Mouse (Mus musculus) ES-E14 (cell line): ENCODE data around the gene 9930022D16Rik. TPM values are rescaled to one million over a fixed set of nuclear protein-coding genes. Genes with fewer than 3 reads are reported as not detected.
A peak's percentile ranks its signal among the peaks of the same experiment; 100 is the strongest.

ENCODE experiments used
- DNase-seq: peaks from one replicate; pipeline ENCODE4 v3.0.0-alpha.2; 2013; ENCODE audit warnings: low read depth, low spot score
- H3K27ac ChIP-seq: 2 replicates; pipeline ENCODE4 v1.5.1; 2012; ENCODE audit warnings: low read depth, mild to moderate bottlenecking, low read length, moderate library complexity, mixed read lengths; ENCODE audit not compliant: poor library complexity, insufficient read depth, severe bottlenecking
- H3K36me3 ChIP-seq: 2 replicates; pipeline ENCODE4 v1.6.1; 2012; ENCODE audit warnings: mild to moderate bottlenecking, low read length, moderate library complexity, mixed read lengths; ENCODE audit not compliant: control insufficient read depth, poor library complexity, insufficient read depth, severe bottlenecking
- H3K4me1 ChIP-seq, 2 experiments: fragments of 150-350 bp in 1 of 2; sonication (generic) in 1 of 2; 2 replicates each; pipeline ENCODE4 v1.6.1; 2012; ENCODE audit warnings: low read length in 2 of 2, mild to moderate bottlenecking in 1 of 2, mixed read lengths in 1 of 2; ENCODE audit not compliant: control insufficient read depth in 2 of 2, insufficient read depth in 2 of 2, poor library complexity in 1 of 2
- H3K4me3 ChIP-seq, 2 experiments: fragments of 150-350 bp in 1 of 2; sonication (generic) in 1 of 2; 2 replicates each; pipeline ENCODE4 v1.5.1; 2012; ENCODE audit warnings: low read length in 2 of 2, low read depth in 1 of 2, mild to moderate bottlenecking in 1 of 2, mixed read lengths in 1 of 2; ENCODE audit not compliant: insufficient read depth in 1 of 2, poor library complexity in 1 of 2, severe bottlenecking in 1 of 2
- H3K9ac ChIP-seq: 2 replicates; pipeline ENCODE4 v1.6.1; 2012; ENCODE audit warnings: low read depth, mild to moderate bottlenecking, low read length, mixed read lengths; ENCODE audit not compliant: poor library complexity, insufficient read depth, severe bottlenecking
- H3K9me3 ChIP-seq: fragments of 150-350 bp; sonication (generic); 2 replicates; pipeline ENCODE4 v1.6.1; 2012; ENCODE audit warnings: low read depth, mild to moderate bottlenecking, low read length; ENCODE audit not compliant: control insufficient read depth, insufficient read depth
- CHD2 ChIP-seq: IDR thresholded peaks from 2 replicates; pipeline ENCODE4 v1.6.1; 2014; ENCODE audit warnings: mild to moderate bottlenecking, low read depth, low read length, inconsistent platforms
- HCFC1 ChIP-seq: IDR thresholded peaks from 2 replicates; pipeline ENCODE4 v1.6.1; 2012; ENCODE audit warnings: low read length, inconsistent platforms, borderline replicate concordance; ENCODE audit not compliant: insufficient read depth
- MAFK ChIP-seq: IDR thresholded peaks from 2 replicates; pipeline ENCODE4 v1.6.1; 2014; ENCODE audit warnings: mild to moderate bottlenecking, low read depth, low read length, inconsistent platforms; ENCODE audit not compliant: insufficient read depth
- ZC3H11A ChIP-seq: IDR thresholded peaks from 2 replicates; pipeline ENCODE4 v1.6.1; 2012; ENCODE audit warnings: low read depth, mild to moderate bottlenecking, inconsistent platforms, low read length, borderline replicate concordance
- ZNF384 ChIP-seq: IDR thresholded peaks from 2 replicates; pipeline ENCODE4 v1.6.1; 2012; ENCODE audit warnings: low read depth, low read length, inconsistent platforms
- in situ Hi-C, 2 experiments: fragments of 600-800 bp; cut with MboI; formaldehyde crosslinking; loops; one replicate each; pipeline ENCODE4 v1.15.1; 2025; ENCODE audit warnings: low sequenced_read_pairs in 2 of 2, inconsistent platforms in 1 of 2; ENCODE audit not compliant: unreplicated experiment in 2 of 2
- total RNA-seq: library from RNA; depleted of rRNA; stranded (reverse); fragments of 300-350 nt; gene quantifications from 2 replicates; pipeline ENCODE4 v1.2.3, GENCODE M21; 2012

Gene 9930022D16Rik
- total RNA-seq, 1 experiment = not detected

GRCm38 (mm10) chr11:109444600-109444999, 30.9 kb downstream of the 9930022D16Rik start:
- no peak overlapping the region for H3K27ac ChIP-seq

GRCm38 (mm10) chr11:109445438-109446035, 31.8 kb downstream of the 9930022D16Rik start:
- H3K9me3 ChIP-seq = no peaks in the 10 kb centered on the region
- no peak overlapping the region for H3K27ac ChIP-seq
- no peak overlapping the region for H3K9ac ChIP-seq
- in situ Hi-C loops = loop anchor here (10.0 to 25.0 kb wide), 2 partner anchors 409 to 417 kb away; no protein-coding TSS in a partner anchor
- no peaks in the 10 kb centered on the region for H3K36me3 ChIP-seq
- TF ChIP-seq CHD2 (no peak), ZC3H11A (peak; percentile 76)
- peak; percentile 37 for DNase-seq
- no peaks in the 10 kb centered on the region for H3K4me1 ChIP-seq
- no peak overlapping the region for H3K4me3 ChIP-seq

More at GRCm38 (mm10) chr11:109444600-109444999, 30.9 kb downstream of the 9930022D16Rik start:
- in situ Hi-C loops = loop anchor here (5.0 to 25.0 kb wide), 4 partner anchors 143 to 418 kb away; no protein-coding TSS in a partner anchor
- H3K4me1 ChIP-seq = no peaks in the 10 kb centered on the region
- TF ChIP-seq ZNF384 = no peak
- TF ChIP-seq ZC3H11A = 0 out of 2 replicates have a peak, but pooled peaks have one; percentile 5
- no peak overlapping the region for H3K4me3 ChIP-seq
- no peak for DNase-seq
- no peak overlapping the region for H3K9ac ChIP-seq
- H3K9me3 ChIP-seq = no peaks in the 10 kb centered on the region
- no peaks in the 10 kb centered on the region for H3K36me3 ChIP-seq

- H3K4me3 ChIP-seq = no peak overlapping the region
- no peaks in the 10 kb centered on the region for H3K9me3 ChIP-seq
- TF ChIP-seq HCFC1 (no peak), ZC3H11A (no peak), MAFK (no peak), CHD2 (no peak), ZNF384 (no peak)
- no peak for DNase-seq
- in situ Hi-C loops = no loop called here
- no peak overlapping the region for H3K9ac ChIP-seq
- H3K36me3 ChIP-seq = peaks cover 23% of the 10 kb centered on the region
- no peaks in the 10 kb centered on the region; a peak in 1 of 4 replicates for H3K4me1 ChIP-seq
- no peak overlapping the region for H3K27ac ChIP-seq
These were observed 37.5 kb downstream of the 9930022D16Rik start for GRCm38 (mm10) chr11:109451169-109451568.

DNA sequence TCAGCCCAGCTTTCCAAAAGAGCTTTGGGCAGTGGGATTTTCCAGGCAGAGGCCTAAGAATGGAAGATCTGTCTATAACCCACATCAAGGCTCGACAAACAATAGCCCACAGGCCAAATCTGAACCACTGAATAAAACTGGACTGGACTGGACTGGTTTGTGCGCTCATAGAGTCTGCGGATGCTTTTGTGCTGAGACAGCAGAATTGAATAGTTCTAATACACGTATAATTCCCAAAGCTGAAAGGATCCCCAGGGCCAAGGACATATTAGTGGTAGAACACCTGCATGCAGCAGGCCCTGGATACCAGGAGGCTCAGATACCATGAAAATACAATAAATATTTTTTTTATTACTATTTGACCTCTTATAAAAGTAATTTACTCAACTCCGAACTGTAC, 42.5 kb downstream of the 9930022D16Rik start:
- DNase-seq = no peak
- Histone ChIP-seq H3K36me3 (peaks cover 23% of the 10 kb centered on the region), H3K4me1 (no peaks in the 10 kb centered on the region; a peak in 1 of 4 replicates), H3K9me3 (no peaks in the 10 kb centered on the region), H3K9ac (no peak overlapping the region), H3K27ac (no peak overlapping the region), H3K4me3 (no peak overlapping the region)
- TF ChIP-seq MAFK (peak; percentile 81), ZC3H11A (no peak)
- in situ Hi-C loops = no loop called here

GRCm38 (mm10) chr11:109458165-109458564, 44.4 kb downstream of the 9930022D16Rik start:
- peaks cover 19% of the 10 kb centered on the region for H3K36me3 ChIP-seq
- in situ Hi-C loops = no loop called here
- TF ChIP-seq HCFC1 = no peak
- no peak for TF ChIP-seq ZNF384
- TF ChIP-seq MAFK = no peak
- TF ChIP-seq ZC3H11A = no peak

More at GRCm38 (mm10) chr11:109458165-109458564, 44.4 kb downstream of the 9930022D16Rik start:
- H3K27ac ChIP-seq = no peak overlapping the region
- no peak for DNase-seq
- no peak overlapping the region for H3K9ac ChIP-seq
- H3K4me1 ChIP-seq = no peaks in the 10 kb centered on the region; a peak in 1 of 4 replicates
- no peaks in the 10 kb centered on the region for H3K9me3 ChIP-seq
- H3K4me3 ChIP-seq = no peak overlapping the region
